13 mouse cellular contexts compared by ENCODE assay signal in the genomic region with DNA sequence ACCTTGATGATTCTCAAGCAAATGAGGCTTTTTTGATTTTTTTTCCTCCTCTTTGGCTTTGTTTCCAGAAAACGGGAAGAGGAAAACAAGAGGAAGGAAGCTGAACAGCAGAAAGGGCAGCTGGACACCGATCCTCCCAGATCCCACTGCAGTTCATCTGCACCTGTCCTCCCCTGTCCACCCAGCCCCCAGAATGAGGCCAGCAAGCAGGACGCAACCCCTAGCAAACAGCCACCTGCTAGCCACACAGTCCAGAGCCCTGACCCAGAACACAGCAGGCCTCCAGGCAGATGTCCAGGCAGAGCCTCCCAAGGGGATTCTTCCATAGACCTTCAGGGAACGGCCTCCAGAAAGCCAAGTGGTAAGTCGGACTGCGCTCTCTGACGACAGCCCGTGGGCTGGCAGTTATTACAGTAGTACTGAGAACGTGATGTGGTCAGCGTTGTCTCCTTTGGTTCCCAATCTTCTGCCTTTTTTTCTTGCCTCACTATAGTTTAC. TPM values are rescaled to one million over a fixed set of nuclear protein-coding genes. Genes with fewer than 3 reads are reported as not detected.
DNase-seq lines count a peak whose midpoint lies in the region; ATAC-seq lines count a peak whose summit lies in the region.
"Had no signal": no experiment of that assay in that cellular context is flagged by ENCODE, and none has a peak within 500 bp of the region (broad histone marks: within the 10 kb centered on the region; RNA-seq: fewer than 3 reads in every experiment).

No protein-coding gene starts in this region.

- no peak overlapping the region for H3K4me3 ChIP-seq in kidney, embryonic 16.5 days (ENCODE audit: low read length)
- H3K4me3 ChIP-seq: liver, embryonic 13.5 days; midbrain, embryonic 13.5 days; neural tube, embryonic 13.5 days had no signal

- 76% methylated on average over 10 of the region's 10 CpGs for whole genome bisulfite sequencing in kidney, embryonic 16.5 days

- H3K9ac ChIP-seq in kidney, embryonic 16.5 days (replicated peaks; ENCODE audit: low read length) = no peak overlapping the region
- H3K9ac ChIP-seq: hindbrain, embryonic 14.5 days; liver, embryonic 13.5 days; midbrain, embryonic 13.5 days; neural tube, embryonic 13.5 days had no signal

- H3K9me3 ChIP-seq in kidney, embryonic 16.5 days (ENCODE audit: low read length) = no peaks in the 10 kb centered on the region
- H3K9me3 ChIP-seq: liver, embryonic 13.5 days; midbrain, embryonic 13.5 days; neural tube, embryonic 13.5 days had no signal

- no peak overlapping the region for H3K4me2 ChIP-seq in kidney, embryonic 16.5 days (replicated peaks; ENCODE audit: low read depth, low read length)
- H3K4me2 ChIP-seq: hindbrain, embryonic 14.5 days; liver, embryonic 13.5 days; midbrain, embryonic 13.5 days; neural tube, embryonic 13.5 days had no signal

- intact Hi-C loops in heart, postnatal 14 days (cut with DNase I) = no loop called here

- H3K27me3 ChIP-seq in kidney, embryonic 16.5 days (ENCODE audit: insufficient read depth, low read length) = no peaks in the 10 kb centered on the region
- H3K27me3 ChIP-seq: liver, embryonic 13.5 days; midbrain, embryonic 13.5 days; neural tube, embryonic 13.5 days had no signal

- H3K4me1 ChIP-seq in kidney, embryonic 16.5 days (ENCODE audit: insufficient read depth, low read length) = no peaks in the 10 kb centered on the region
- H3K4me1 ChIP-seq: neural tube, embryonic 13.5 days had no signal

- H3K36me3 ChIP-seq in kidney, embryonic 16.5 days (ENCODE audit: insufficient read depth, low read length) = peaks cover 11% of the 10 kb centered on the region
- H3K36me3 ChIP-seq: liver, embryonic 13.5 days had no signal

- peak; percentile 42 for DNase-seq in adrenal gland, adult 2 months
- no peak for DNase-seq in adrenal gland, postnatal 4 days (ENCODE audit: low spot score in 2 of 2)
- peak; percentile 11 to 16 for DNase-seq in kidney, postnatal 4 days
- peak; percentile 81 for DNase-seq in gastrocnemius, adult 18-20 months (ENCODE audit: low spot score)
- DNase-seq in heart, postnatal 14 days = peak; percentile 50 to 62
- DNase-seq in layer of hippocampus, adult 9-10 months (ENCODE audit: low spot score) = no peak
- DNase-seq in thymus, postnatal 10 days (ENCODE audit: low spot score in 2 of 2) = no peak
- DNase-seq: liver, embryonic 13.5 days; thymus, postnatal 14 days had no signal

- H3K27ac ChIP-seq in kidney, embryonic 16.5 days (ENCODE audit: low read length) = no peak overlapping the region
- H3K27ac ChIP-seq: hindbrain, embryonic 14.5 days; liver, embryonic 13.5 days; midbrain, embryonic 13.5 days; neural tube, embryonic 13.5 days had no signal

- no peak for ATAC-seq in kidney, embryonic 16.5 days (ENCODE audit: low FRiP score, low TSS enrichment)
- ATAC-seq: midbrain, embryonic 13.5 days had no signal

RNA-seq across cellular contexts. Expression of gene Tex10, which starts 57.4 kb away (rescaled TPM):
- total RNA-seq in adrenal gland, adult 2 months (2021) = 10 to 100 TPM; 16.9 to 24.0 TPM
- polyA plus RNA-seq in adrenal gland, adult 2 months (2012; rRNA removed) = 2.3 and 2.6 TPM in 2 replicates
- total RNA-seq in adrenal gland, postnatal 4 days (2021) = 10 to 100 TPM; 37.6 to 44.8 TPM
- polyA plus RNA-seq in kidney, embryonic 16.5 days (2015; fragmentation: Nextera tagmentation; extraction: Ambion mirVana) = 56.9 and 57.5 TPM in 2 replicates
- total RNA-seq in gastrocnemius, adult 18-20 months (2021) = 10 to 100 TPM; 11.1 to 11.6 TPM
- total RNA-seq in heart, postnatal 14 days (2021) = 10 to 100 TPM; 10.8 to 11.6 TPM

Comparison
In these comparisons a context has a peak if more than half of its experiments do, and no peak if none do; other contexts are left out.
1. DNase-seq: peak in adrenal gland, adult 2 months (single experiment), kidney, postnatal 4 days (2 of 2), gastrocnemius, adult 18-20 months (single experiment) and heart, postnatal 14 days (2 of 2); none in adrenal gland, postnatal 4 days (0 of 2), layer of hippocampus, adult 9-10 months (single experiment) and thymus, postnatal 10 days (0 of 2).